ENCODE assay signal across 16 mouse cellular contexts in the genomic region with DNA sequence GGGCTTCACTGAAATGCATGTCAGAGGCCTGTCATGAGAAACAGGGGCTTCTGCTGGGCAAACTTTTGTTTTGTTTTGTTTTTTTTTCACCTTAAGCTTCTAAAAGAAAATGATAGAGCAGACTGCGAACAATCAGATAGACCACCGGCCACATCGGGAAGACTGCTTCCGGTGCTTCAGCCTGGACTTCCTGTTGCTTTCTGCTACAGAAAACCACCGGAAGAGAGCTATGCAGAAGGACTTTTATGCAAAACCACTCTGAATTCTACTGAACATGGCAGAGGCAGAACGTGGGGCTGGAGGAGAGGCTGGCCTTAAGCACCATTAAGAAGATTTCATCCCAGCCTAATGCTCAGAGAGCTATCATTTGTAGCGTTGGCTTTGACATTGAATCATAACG.
DNase-seq lines count a peak whose midpoint lies in the region; ATAC-seq lines count a peak whose summit lies in the region.
"Had no signal": no experiment of that assay in that cellular context is flagged by ENCODE, and none has a peak within 500 bp of the region (broad histone marks: within the 10 kb centered on the region; RNA-seq: fewer than 3 reads in every experiment).

No protein-coding gene starts in this region.

- no peak overlapping the region for H3K4me3 ChIP-seq in liver, embryonic 12.5 days
- peak overlapping the region; percentile 79 for H3K4me3 ChIP-seq in megakaryocyte, embryonic 14.5 days (replicated peaks)
- H3K4me3 ChIP-seq in forebrain, embryonic 11.5 days (ENCODE audit: low read depth, low read length): no peak overlapping the region
- H3K4me3 ChIP-seq: embryonic facial prominence, embryonic 12.5 days; hindbrain, embryonic 10.5 days; limb, embryonic 15.5 days; neural tube, embryonic 15.5 days had no signal

- H3K4me2 ChIP-seq in liver, embryonic 12.5 days: peak overlapping the region; percentile 27; the same call in 1 of the 2 replicates
- H3K4me2 ChIP-seq in forebrain, embryonic 11.5 days (ENCODE audit: low read depth, low read length, severe bottlenecking): no peak overlapping the region
- H3K4me2 ChIP-seq: embryonic facial prominence, embryonic 12.5 days; limb, embryonic 15.5 days; midbrain, embryonic 11.5 days; neural tube, embryonic 15.5 days had no signal

- no peaks in the 10 kb centered on the region for H3K9me3 ChIP-seq in liver, embryonic 12.5 days (replicated peaks)
- H3K9me3 ChIP-seq in megakaryocyte, embryonic 14.5 days: no peaks in the 10 kb centered on the region
- no peaks in the 10 kb centered on the region for H3K9me3 ChIP-seq in forebrain, embryonic 11.5 days (ENCODE audit: control insufficient read depth, low read length)
- H3K9me3 ChIP-seq: embryonic facial prominence, embryonic 12.5 days; hindbrain, embryonic 10.5 days; limb, embryonic 15.5 days; neural tube, embryonic 15.5 days had no signal

- H3K36me3 ChIP-seq in liver, embryonic 12.5 days: no peaks in the 10 kb centered on the region
- H3K36me3 ChIP-seq in megakaryocyte, embryonic 14.5 days (replicated peaks; ENCODE audit: low read length): no peaks in the 10 kb centered on the region
- no peaks in the 10 kb centered on the region for H3K36me3 ChIP-seq in forebrain, embryonic 11.5 days (ENCODE audit: control insufficient read depth, insufficient read depth, low read length)
- H3K36me3 ChIP-seq: embryonic facial prominence, embryonic 12.5 days; hindbrain, embryonic 10.5 days; limb, embryonic 15.5 days had no signal

- peaks cover 4% of the 10 kb centered on the region; the same call in 1 of the 2 replicates for H3K4me1 ChIP-seq in liver, embryonic 12.5 days
- H3K4me1 ChIP-seq in megakaryocyte, embryonic 14.5 days: peaks cover 69% of the 10 kb centered on the region
- H3K4me1 ChIP-seq in forebrain, embryonic 11.5 days (replicated peaks; ENCODE audit: control insufficient read depth, insufficient read depth, low read length): 0 out of 2 replicates have a peak, but pooled peaks cover 2% of the 10 kb centered on the region
- H3K4me1 ChIP-seq: embryonic facial prominence, embryonic 12.5 days; limb, embryonic 15.5 days; neural tube, embryonic 15.5 days had no signal

- WGBS in liver, embryonic 12.5 days (ENCODE audit: insufficient replicate concordance): 34% methylated on average over 8 of the region's 8 CpGs
- 81% methylated on average over 8 of the region's 8 CpGs for WGBS in forebrain, embryonic 11.5 days

- ATAC-seq in liver, embryonic 12.5 days: no peak
- ATAC-seq in activated CD4-positive, CD25-positive, alpha-beta regulatory T cell, adult 4 months: peak; percentile 36
- no peak for ATAC-seq in forebrain, embryonic 11.5 days (replicated peaks; ENCODE audit: low FRiP score)
- ATAC-seq: forebrain, postnatal 0 days had no signal

- no peak overlapping the region for H3K27ac ChIP-seq in liver, embryonic 12.5 days
- no peak overlapping the region for H3K27ac ChIP-seq in forebrain, embryonic 11.5 days (ENCODE audit: low read depth, low read length)
- H3K27ac ChIP-seq: embryonic facial prominence, embryonic 12.5 days; hindbrain, embryonic 10.5 days; limb, embryonic 15.5 days; neural tube, embryonic 15.5 days had no signal

- no peak for DNase-seq in liver
- DNase-seq in thymus, postnatal 4 days: peak; percentile 24
- no peak for DNase-seq in retina, embryonic 14.5 days (ENCODE audit: low spot score)
- no peak for DNase-seq in forebrain, embryonic 11.5 days (ENCODE audit: low spot score)
- DNase-seq: adrenal gland, adult 8-10 months; cerebellum, adult 11 months; kidney, adult 8-10 months had no signal

- no peak overlapping the region for H3K9ac ChIP-seq in liver, embryonic 12.5 days
- H3K9ac ChIP-seq in forebrain, embryonic 11.5 days (ENCODE audit: low read length): no peak overlapping the region
- H3K9ac ChIP-seq: embryonic facial prominence, embryonic 12.5 days; forebrain, postnatal 0 days; limb, embryonic 15.5 days; neural tube, embryonic 15.5 days had no signal

- no peaks in the 10 kb centered on the region; the same call in 1 of the 2 replicates for H3K27me3 ChIP-seq in liver, embryonic 12.5 days (replicated peaks)
- H3K27me3 ChIP-seq in megakaryocyte, embryonic 14.5 days (replicated peaks): no peaks in the 10 kb centered on the region
- no peaks in the 10 kb centered on the region for H3K27me3 ChIP-seq in forebrain, embryonic 11.5 days (ENCODE audit: control insufficient read depth, insufficient read depth, low read length)
- H3K27me3 ChIP-seq: embryonic facial prominence, embryonic 12.5 days; limb, embryonic 15.5 days; neural tube, embryonic 15.5 days had no signal
